Comparison of ENCODE assay signal across 8 mouse cellular contexts in genomic region chr16:22107897-22108516, GRCm38 (mm10). TPM values are rescaled to one million over a fixed set of nuclear protein-coding genes. Genes with fewer than 3 reads are reported as not detected.
A peak's percentile ranks its signal among the peaks of the same experiment; 100 is the strongest.
DNase-seq lines count a peak whose midpoint lies in the region; ATAC-seq and TF ChIP-seq lines count a peak whose summit lies in the region.

No protein-coding gene starts in this region.

- H3K4me1 ChIP-seq in midbrain, embryonic 14.5 days (ENCODE audit: control insufficient read depth, insufficient read depth, low read length) = no peaks in the 10 kb centered on the region
- 0 out of 2 replicates have a peak, but pooled peaks cover 4% of the 10 kb centered on the region for H3K4me1 ChIP-seq in midbrain, embryonic 13.5 days (replicated peaks)
- H3K4me1 ChIP-seq in lung, adult 2 months (ENCODE audit: control insufficient read depth, insufficient read depth, low read length) = peaks cover 4% of the 10 kb centered on the region; the same call in 1 of the 2 replicates
- peaks cover 12% of the 10 kb centered on the region for H3K4me1 ChIP-seq in forebrain, embryonic 10.5 days

- H3K27ac ChIP-seq in midbrain, embryonic 14.5 days (replicated peaks; ENCODE audit: low read depth, low read length) = no peak overlapping the region
- H3K27ac ChIP-seq in midbrain, embryonic 13.5 days = no peak overlapping the region
- no peak overlapping the region for H3K27ac ChIP-seq in forebrain, embryonic 10.5 days

- no peaks in the 10 kb centered on the region for H3K9me3 ChIP-seq in midbrain, embryonic 14.5 days (ENCODE audit: control insufficient read depth, low read length)
- no peaks in the 10 kb centered on the region for H3K9me3 ChIP-seq in midbrain, embryonic 13.5 days
- no peaks in the 10 kb centered on the region for H3K9me3 ChIP-seq in forebrain, embryonic 10.5 days

- no peak for TF ChIP-seq POLR2A in lung, adult 2 months (IDR thresholded peaks at IDR 0.05; ENCODE audit: borderline replicate concordance, extremely low read depth, low read depth, low read length)

- DNase-seq in midbrain, embryonic 14.5 days = peak; percentile 39
- peak; percentile 94 for DNase-seq in adrenal gland, adult 2 months
- DNase-seq in frontal cortex, postnatal 36 days (ENCODE audit: low spot score in 2 of 2) = peak; percentile 28 to 31
- DNase-seq in lung, adult 2 months = peak; percentile 47
- peak; percentile 81 for DNase-seq in skeletal muscle tissue, adult 2 months (ENCODE audit: low read depth, low spot score)
- no peak for DNase-seq in forebrain, embryonic 10.5 days (ENCODE audit: extremely low spot score, low spot score)

- no peak overlapping the region for H3K9ac ChIP-seq in midbrain, embryonic 14.5 days (replicated peaks; ENCODE audit: low read length)
- no peak overlapping the region for H3K9ac ChIP-seq in midbrain, embryonic 13.5 days (replicated peaks)

- WGBS in midbrain, embryonic 14.5 days = 72% methylated on average over 7 of the region's 7 CpGs
- 72% methylated on average over 7 of the region's 7 CpGs for WGBS in midbrain, embryonic 13.5 days
- WGBS in lung, adult 2 months = 39% methylated on average over 7 of the region's 7 CpGs
- 82% methylated on average over 7 of the region's 7 CpGs for WGBS in forebrain, embryonic 10.5 days

- no peak overlapping the region for H3K4me2 ChIP-seq in midbrain, embryonic 14.5 days (ENCODE audit: low read length)
- H3K4me2 ChIP-seq in midbrain, embryonic 13.5 days (replicated peaks) = no peak overlapping the region

- H3K27me3 ChIP-seq in midbrain, embryonic 14.5 days (ENCODE audit: control insufficient read depth, insufficient read depth, low read length) = no peaks in the 10 kb centered on the region
- H3K27me3 ChIP-seq in midbrain, embryonic 13.5 days = no peaks in the 10 kb centered on the region
- no peaks in the 10 kb centered on the region for H3K27me3 ChIP-seq in forebrain, embryonic 10.5 days (ENCODE audit: poor library complexity, severe bottlenecking)

- no peaks in the 10 kb centered on the region for H3K36me3 ChIP-seq in midbrain, embryonic 14.5 days (ENCODE audit: control insufficient read depth, insufficient read depth, low read length)
- no peaks in the 10 kb centered on the region for H3K36me3 ChIP-seq in midbrain, embryonic 13.5 days
- H3K36me3 ChIP-seq in forebrain, embryonic 10.5 days (replicated peaks) = peaks cover 7% of the 10 kb centered on the region

- no peak for TF ChIP-seq CTCF in lung, adult 2 months (IDR thresholded peaks at IDR 0.05; ENCODE audit: insufficient read depth, low read length)

- no peak overlapping the region for H3K4me3 ChIP-seq in midbrain, embryonic 14.5 days (replicated peaks; ENCODE audit: low read depth, low read length)
- H3K4me3 ChIP-seq in midbrain, embryonic 13.5 days (replicated peaks) = no peak overlapping the region
- H3K4me3 ChIP-seq in lung, adult 2 months (replicated peaks; ENCODE audit: extremely low read depth, low read depth, low read length) = no peak overlapping the region
- H3K4me3 ChIP-seq in forebrain, embryonic 10.5 days = no peak overlapping the region

- no peak for ATAC-seq in midbrain, embryonic 14.5 days (ENCODE audit: low FRiP score, low TSS enrichment)
- no peak for ATAC-seq in midbrain, embryonic 13.5 days
- ATAC-seq in hematopoietic stem cell, adult 5-6 weeks (replicated peaks in 1 of 2; ENCODE audit: insufficient read depth in 1 of 2, low FRiP score in 2 of 2, low TSS enrichment in 1 of 2, low read depth in 1 of 2, poor library complexity in 2 of 2, severe bottlenecking in 2 of 2) = peak; percentile 68 to 70; a peak in 3 of 4 replicates

RNA-seq across cellular contexts. Expression of gene Igf2bp2, which starts 55.1 kb away (rescaled TPM):
- 11.8 and 20.2 TPM in 2 replicates for polyA plus RNA-seq in midbrain, embryonic 14.5 days (2014; fragmentation: Nextera tagmentation; extraction: Ambion mirVana)
- 31.8 and 32.2 TPM in 2 replicates for polyA plus RNA-seq in midbrain, embryonic 13.5 days (2015; fragmentation: Nextera tagmentation; extraction: Ambion mirVana)
- 1 to 10 TPM; 7.3 to 9.0 TPM for total RNA-seq in adrenal gland, adult 2 months (2021)
- 2.8 and 3.5 TPM in 2 replicates for polyA plus RNA-seq in adrenal gland, adult 2 months (2012; rRNA removed)
- 1.8 and 2.8 TPM in 2 replicates for total RNA-seq in hematopoietic stem cell, adult 5-6 weeks (2017)
- 3.4 and 5.0 TPM in 2 replicates for polyA plus RNA-seq in lung, adult 2 months (2012; rRNA removed)
- polyA plus RNA-seq in forebrain, embryonic 10.5 days (2016; fragmentation: Nextera tagmentation; extraction: Ambion mirVana) = 161 and 179 TPM in 2 replicates

Comparison
In these comparisons a context has a peak if more than half of its experiments do, and no peak if none do; other contexts are left out.
1. ATAC-seq: peak in hematopoietic stem cell, adult 5-6 weeks (2 of 2); none in midbrain, embryonic 14.5 days (single experiment) and midbrain, embryonic 13.5 days (single experiment).